Mouse (Mus musculus): ENCODE results near the gene Fthl17e.
"Not testable (repeated sequence)": the region's sequence is repeated elsewhere in the genome, so short reads cannot be mapped to it uniquely, and the experiment has no call there.

DNA sequence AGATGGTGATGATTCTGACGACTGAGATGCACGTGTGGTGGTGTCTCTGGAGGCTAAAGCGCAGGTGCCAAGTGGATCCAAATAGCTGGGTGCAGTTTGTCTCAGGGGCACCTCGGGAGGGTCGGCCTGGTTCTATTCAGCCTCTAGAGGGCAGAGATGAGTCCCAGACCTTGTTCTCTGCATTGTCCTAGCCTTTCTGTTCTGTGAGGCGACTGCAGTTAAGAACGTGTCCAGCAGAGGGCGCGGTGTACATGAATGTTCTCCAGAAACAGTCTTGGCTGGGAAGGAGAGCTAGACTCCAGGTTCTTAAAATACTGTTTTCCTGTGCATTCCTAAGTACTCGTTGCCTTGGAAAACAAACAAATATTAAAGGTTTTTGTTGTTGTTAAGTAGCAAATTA is 44.4 kb downstream of the Fthl17e start:
- peak; percentile 40; the same call in 1 of the 2 replicates for TF ChIP-seq CTCF (IDR thresholded peaks at IDR 0.05; ENCODE audit: borderline replicate concordance, insufficient read depth, low read depth, low read length)
- not testable (repeated sequence) for TF ChIP-seq POLR2A (IDR thresholded peaks at IDR 0.05; ENCODE audit: borderline replicate concordance, insufficient read depth, low read length)
